Mouse (Mus musculus) heart, adult 2 months (tissue): ENCODE measurements around the gene Olfr308.

Source experiments
- CTCF ChIP-seq: fragments of 200-600 bp; IDR thresholded peaks from 2 replicates; pipeline ENCODE4 v1.8.1; 2022; ENCODE audit warnings: antibody characterized with exemption, mild to moderate bottlenecking, moderate library complexity
- EP300 ChIP-seq: fragments of 200-500 bp; IDR thresholded peaks from 2 replicates; pipeline ENCODE4 v1.6.1; 2011; ENCODE audit warnings: low read depth, low read length, control low read depth; ENCODE audit not compliant: insufficient read depth
- POLR2A ChIP-seq: fragments of 200-500 bp; IDR thresholded peaks from 2 replicates; pipeline ENCODE4 v1.6.1; 2011; ENCODE audit warnings: mild to moderate bottlenecking, low read depth, low read length, control low read depth; ENCODE audit not compliant: insufficient read depth

DNA sequence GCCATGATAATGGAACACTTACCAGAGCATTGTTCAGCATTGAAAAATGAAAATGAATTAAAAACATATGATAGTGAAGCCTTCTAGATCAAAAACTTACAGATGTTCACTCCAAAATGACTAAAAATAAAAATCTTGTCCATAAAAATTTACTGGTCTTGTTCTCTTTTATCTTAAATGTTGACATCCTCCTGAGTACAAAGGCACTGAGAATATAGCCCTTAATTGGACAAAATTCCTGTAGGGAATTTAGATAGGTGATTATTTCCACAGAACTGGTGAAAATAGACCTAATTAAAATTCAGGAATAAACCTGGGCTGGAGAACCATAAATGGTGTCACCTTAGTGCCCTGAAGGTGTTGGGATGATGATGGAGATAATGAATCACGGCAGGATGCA, 48.4 kb downstream of the Olfr308 start, which contains the start of gene Olfr310:
- TF ChIP-seq CTCF (no peak), EP300 (no peak), POLR2A (no peak)
